Mouse (Mus musculus) midbrain, embryonic 16.5 days (tissue): Measurements from ENCODE around the gene Dkc1. TPM values are rescaled to one million over a fixed set of nuclear protein-coding genes. Genes with fewer than 3 reads are reported as not detected.

Experiments used
- ATAC-seq: fragments of 200-750 bp; cut with Nextera tagmentation; 2 replicates; pipeline ENCODE4 v1.8.0; 2017; ENCODE audit warnings: moderate TSS enrichment
- H3K27ac ChIP-seq: fragments of 300-500 bp; sonication (generic); 2 replicates; pipeline ENCODE4 v1.5.1; 2014; ENCODE audit warnings: mild to moderate bottlenecking, low read length, mixed read lengths
- H3K27me3 ChIP-seq: fragments of 300-500 bp; sonication (generic); 2 replicates; pipeline ENCODE4 v1.6.1; 2014; ENCODE audit warnings: low read depth, low read length, mixed read lengths; ENCODE audit not compliant: control insufficient read depth, insufficient read depth
- H3K36me3 ChIP-seq: fragments of 300-500 bp; sonication (generic); 2 replicates; pipeline ENCODE4 v1.6.1; 2014; ENCODE audit warnings: mild to moderate bottlenecking, low read length, moderate library complexity, mixed read lengths; ENCODE audit not compliant: control insufficient read depth, insufficient read depth
- H3K4me1 ChIP-seq: fragments of 300-500 bp; sonication (generic); 2 replicates; pipeline ENCODE4 v1.6.1; 2014; ENCODE audit warnings: mild to moderate bottlenecking, low read length, mixed read lengths; ENCODE audit not compliant: control insufficient read depth, insufficient read depth
- H3K4me2 ChIP-seq: fragments of 300-500 bp; sonication (generic); 2 replicates; pipeline ENCODE4 v1.6.1; 2014; ENCODE audit warnings: mild to moderate bottlenecking, low read length, mixed read lengths
- H3K4me3 ChIP-seq: fragments of 300-500 bp; sonication (generic); 2 replicates; pipeline ENCODE4 v1.5.1; 2014; ENCODE audit warnings: low read depth, mild to moderate bottlenecking, low read length, moderate library complexity, mixed read lengths
- H3K9ac ChIP-seq: fragments of 300-500 bp; sonication (generic); 2 replicates; pipeline ENCODE4 v1.6.1; 2014; ENCODE audit warnings: low read depth, low read length, mixed read lengths
- H3K9me3 ChIP-seq: fragments of 300-500 bp; sonication (generic); replicated peaks from 2 replicates; pipeline ENCODE4 v1.6.1; 2014; ENCODE audit warnings: mild to moderate bottlenecking, low read length, mixed read lengths; ENCODE audit not compliant: control insufficient read depth, poor library complexity, severe bottlenecking
- WGBS: fragments of 180-500 bp; shearing (Covaris S2); extraction: QIAGEN DNeasy Blood & Tissue Kit; methylation state at CpG from one replicate; pipeline ENCODE4 v1.1.7; 2014; 5-methylcytosine and 5-hydroxymethylcytosine counted together
- polyA plus RNA-seq: library from polyadenylated mRNA; unstranded; fragments of >200 nt; fragmentation: Nextera tagmentation; extraction: Ambion mirVana; gene quantifications from 2 replicates; pipeline ENCODE4 v1.2.1, GENCODE M21; 2015

Gene Dkc1
- polyA plus RNA-seq, 1 experiment from 2014 or later, result 50.1 TPM

GRCm38 (mm10) chrX:75096163-75096770, 613 bp downstream of the Dkc1 start:
- ATAC-seq, result peak; percentile 26; the same call in 1 of the 2 replicates
- H3K9ac ChIP-seq, result peak overlapping the region; percentile 64
- peak overlapping the region; percentile 51 for H3K4me3 ChIP-seq
- H3K4me2 ChIP-seq, result peak overlapping the region; percentile 59
- H3K36me3 ChIP-seq, result no peaks in the 10 kb centered on the region
- WGBS, result 25% methylated on average over 23 of the region's 23 CpGs
- peak overlapping the region; percentile 72 for H3K27ac ChIP-seq
- H3K9me3 ChIP-seq, result no peaks in the 10 kb centered on the region
- no peaks in the 10 kb centered on the region for H3K27me3 ChIP-seq
- peaks cover 9% of the 10 kb centered on the region; the same call in 1 of the 2 replicates for H3K4me1 ChIP-seq

DNA sequence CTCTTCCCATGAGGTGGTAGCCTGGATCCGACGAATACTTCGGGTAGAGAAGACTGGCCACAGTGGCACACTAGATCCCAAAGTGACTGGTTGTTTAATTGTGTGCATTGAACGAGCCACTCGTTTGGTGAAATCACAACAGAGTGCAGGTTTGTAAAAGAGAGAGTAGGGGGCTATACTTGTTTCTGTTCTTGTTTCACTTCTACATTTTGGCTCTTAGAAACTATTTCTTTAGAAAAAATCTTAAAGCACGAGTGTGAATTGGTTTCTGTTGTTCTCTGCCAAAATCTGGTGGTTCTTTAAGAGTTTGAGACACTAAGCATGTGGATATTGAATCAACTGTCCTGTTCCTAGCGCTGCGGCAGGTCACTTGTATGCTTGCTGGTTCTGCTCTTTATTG, 3.1 kb downstream of the Dkc1 start:
- Histone ChIP-seq H3K27ac (no peak overlapping the region), H3K4me3 (no peak overlapping the region), H3K9ac (no peak overlapping the region), H3K27me3 (no peaks in the 10 kb centered on the region), H3K4me1 (peaks cover 9% of the 10 kb centered on the region; the same call in 1 of the 2 replicates), H3K4me2 (no peak overlapping the region), H3K36me3 (no peaks in the 10 kb centered on the region), H3K9me3 (no peaks in the 10 kb centered on the region)
- no peak for ATAC-seq
- 89% methylated on average over 8 of the region's 8 CpGs for WGBS

DNA sequence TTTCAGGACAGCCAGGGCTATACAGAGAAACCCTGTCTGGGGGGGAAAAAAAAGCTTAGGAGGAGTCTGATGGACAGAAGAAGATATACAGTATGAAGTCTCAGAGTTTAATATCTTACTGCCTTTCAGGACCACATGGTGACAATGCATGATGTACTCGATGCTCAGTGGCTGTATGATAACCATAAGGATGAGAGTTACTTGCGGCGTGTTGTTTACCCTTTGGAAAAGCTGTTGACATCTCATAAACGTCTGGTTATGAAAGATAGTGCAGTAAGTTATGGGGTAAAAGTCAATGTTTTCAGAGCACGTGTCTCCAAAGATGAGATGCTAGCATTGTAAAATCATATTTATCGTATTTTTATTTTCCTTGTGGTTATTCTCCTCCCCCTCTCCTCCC, 6.6 kb downstream of the Dkc1 start:
- no peak overlapping the region for H3K9ac ChIP-seq
- peaks cover 10% of the 10 kb centered on the region; the same call in 1 of the 2 replicates for H3K36me3 ChIP-seq
- peaks cover 4% of the 10 kb centered on the region; the same call in 1 of the 2 replicates for H3K4me1 ChIP-seq
- no peak overlapping the region for H3K4me2 ChIP-seq
- H3K27me3 ChIP-seq, result no peaks in the 10 kb centered on the region
- no peak overlapping the region for H3K27ac ChIP-seq
- 90% methylated on average over 6 of the region's 6 CpGs for WGBS
- ATAC-seq, result no peak
- H3K4me3 ChIP-seq, result no peak overlapping the region
- no peaks in the 10 kb centered on the region for H3K9me3 ChIP-seq

GRCm38 (mm10) chrX:75115550-75115949, 19.9 kb downstream of the Dkc1 start:
- Histone ChIP-seq H3K4me3 (no peak overlapping the region), H3K27me3 (no peaks in the 10 kb centered on the region), H3K4me2 (no peak overlapping the region), H3K27ac (no peak overlapping the region), H3K9ac (no peak overlapping the region), H3K9me3 (no peaks in the 10 kb centered on the region), H3K4me1 (no peaks in the 10 kb centered on the region), H3K36me3 (no peaks in the 10 kb centered on the region; the same call in 1 of the 2 replicates)
- ATAC-seq, result no peak

DNA sequence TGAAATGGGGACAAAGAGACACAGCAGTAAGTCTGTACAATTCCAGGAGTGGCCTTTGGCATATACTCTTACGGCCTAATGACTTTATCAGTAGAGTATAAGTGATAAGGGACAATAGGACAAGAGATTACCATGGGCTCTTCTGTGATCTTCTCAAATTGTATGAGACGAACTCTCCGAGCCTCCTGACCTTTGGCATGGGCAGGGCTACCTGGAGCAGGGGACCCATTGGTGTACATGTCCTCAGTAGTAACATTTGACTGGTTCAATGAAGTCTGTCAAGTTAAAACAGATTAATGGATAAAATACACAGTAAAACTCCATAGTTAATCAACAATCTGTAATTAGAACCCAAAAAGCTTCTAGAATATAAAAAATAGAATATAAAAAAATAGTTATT, 30.0 kb downstream of the Dkc1 start:
- Histone ChIP-seq H3K4me2 (no peak overlapping the region), H3K4me3 (no peak overlapping the region), H3K36me3 (no peaks in the 10 kb centered on the region), H3K4me1 (0 out of 2 replicates have a peak, but pooled peaks cover 2% of the 10 kb centered on the region), H3K27me3 (no peaks in the 10 kb centered on the region), H3K9ac (no peak overlapping the region), H3K27ac (no peak overlapping the region), H3K9me3 (no peaks in the 10 kb centered on the region)
- ATAC-seq, result no peak
- WGBS, result 89% methylated on average over 3 of the region's 3 CpGs

- no peak for ATAC-seq
- no peaks in the 10 kb centered on the region for H3K9me3 ChIP-seq
- 0 out of 2 replicates have a peak, but pooled peaks cover 2% of the 10 kb centered on the region for H3K4me1 ChIP-seq
- H3K4me3 ChIP-seq, result no peak overlapping the region
- no peaks in the 10 kb centered on the region for H3K27me3 ChIP-seq
- H3K9ac ChIP-seq, result no peak overlapping the region
- H3K27ac ChIP-seq, result no peak overlapping the region
- no peaks in the 10 kb centered on the region for H3K36me3 ChIP-seq
- no peak overlapping the region for H3K4me2 ChIP-seq
Observed at GRCm38 (mm10) chrX:75126893-75127292, 31.2 kb downstream of the Dkc1 start.

DNA sequence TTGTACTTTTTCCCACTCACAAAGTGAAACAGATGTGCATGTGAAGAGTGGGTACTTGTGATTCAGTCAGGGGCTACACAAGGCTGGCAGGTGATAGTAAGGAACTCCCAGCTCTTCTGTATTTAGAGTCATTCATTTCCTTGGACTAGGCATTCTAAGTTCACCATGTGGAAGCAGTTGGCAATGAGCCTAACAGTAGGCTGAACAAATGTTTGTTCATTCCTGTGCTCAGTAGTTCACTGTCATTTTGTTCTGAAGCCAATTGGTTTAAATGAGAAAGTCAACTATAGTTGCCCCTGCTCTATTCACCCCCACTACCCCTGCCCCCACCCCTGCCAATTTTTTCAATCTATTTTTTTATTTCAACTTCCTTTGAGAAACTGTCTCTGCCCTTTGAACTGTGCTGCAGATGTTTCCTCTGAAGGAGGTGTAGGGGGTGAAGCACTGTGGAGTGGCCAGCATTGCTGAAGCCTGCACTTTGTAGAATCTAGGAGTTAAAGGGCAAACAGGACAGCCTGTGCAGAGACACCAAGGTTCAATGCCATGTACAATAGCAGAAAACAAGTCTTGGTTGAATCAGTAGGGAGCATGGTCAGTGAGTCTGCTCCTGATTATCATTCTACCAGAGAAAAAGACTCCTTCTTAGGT, 32.8 kb downstream of the Dkc1 start:
- Histone ChIP-seq H3K4me1 (0 out of 2 replicates have a peak, but pooled peaks cover 2% of the 10 kb centered on the region), H3K9ac (no peak overlapping the region)
- no peak for ATAC-seq

DNA sequence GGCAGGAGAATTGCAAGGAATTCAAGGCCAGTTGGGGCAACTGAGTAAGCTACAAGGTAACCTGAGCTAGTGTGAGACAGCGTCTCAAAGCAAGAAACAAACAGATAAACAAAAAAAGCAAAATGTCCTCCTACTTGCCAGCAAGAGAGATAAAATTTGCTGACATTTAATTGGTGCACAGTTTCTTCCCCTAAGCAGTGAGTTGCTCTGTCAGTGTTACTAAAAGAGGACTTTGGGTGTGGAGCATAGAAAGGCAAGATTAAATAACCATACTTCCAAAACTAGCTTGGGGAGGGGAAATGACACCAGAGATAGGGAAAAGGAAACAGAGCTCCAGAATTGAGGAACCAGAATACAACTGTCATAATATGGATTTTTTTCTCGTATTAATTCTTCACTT, 33.8 kb downstream of the Dkc1 start:
- no peaks in the 10 kb centered on the region for H3K36me3 ChIP-seq
- H3K4me3 ChIP-seq, result no peak overlapping the region
- no peak overlapping the region for H3K27ac ChIP-seq
- no peak overlapping the region for H3K9ac ChIP-seq
- 77% methylated on average over 2 of the region's 2 CpGs for WGBS
- H3K9me3 ChIP-seq, result no peaks in the 10 kb centered on the region
- H3K4me2 ChIP-seq, result no peak overlapping the region
- ATAC-seq, result no peak
- no peaks in the 10 kb centered on the region for H3K27me3 ChIP-seq
- 0 out of 2 replicates have a peak, but pooled peaks cover 2% of the 10 kb centered on the region for H3K4me1 ChIP-seq

More for the DNA sequence above, 32.8 kb downstream of the Dkc1 start:
- Histone ChIP-seq H3K9me3 (no peaks in the 10 kb centered on the region), H3K4me2 (no peak overlapping the region), H3K27ac (no peak overlapping the region), H3K27me3 (no peaks in the 10 kb centered on the region), H3K4me3 (no peak overlapping the region), H3K36me3 (no peaks in the 10 kb centered on the region)

- Histone ChIP-seq H3K36me3 (no peaks in the 10 kb centered on the region), H3K4me3 (peak within 1 kb of the TSS; percentile 51), H3K9ac (peak within 1 kb of the TSS; percentile 64), H3K27me3 (no peaks in the 10 kb centered on the region), H3K27ac (peak within 1 kb of the TSS; percentile 50; the same call in 1 of the 2 replicates), H3K9me3 (no peaks in the 10 kb centered on the region), H3K4me1 (0 out of 2 replicates have a peak, but pooled peaks cover 2% of the 10 kb centered on the region), H3K4me2 (peak within 1 kb of the TSS; percentile 69)
- WGBS, result 22% methylated on average over 33 of the region's 36 CpGs
- ATAC-seq, result peak; percentile 100
Observed at GRCm38 (mm10) chrX:75130467-75131160, 35.0 kb downstream of the Dkc1 start, which contains the start of gene Mpp1. Gene Mpp1, minus strand, starts transcription at chrX:75131016.
